Mouse (Mus musculus) left cerebral cortex, adult 9 months (tissue): ENCODE measurements at regions not wholly inside any gene's neighbourhood (a gene's known extent, or its start where the extent isn't known, plus 50 kb on each side); places are given as distances from the start of the nearest gene placed in this dataset.
A peak's percentile ranks its signal among the peaks of the same experiment; 100 is the strongest.

Source experiments
- DNase-seq, 2 experiments: peaks; one replicate each; pipeline ENCODE4 v3.0.0; 2022; ENCODE audit warnings: low spot score in 2 of 2

GRCm38 (mm10) chr6:50922235-50922634 is 268.0 kb upstream of the Npvf start:
- peak in 1 of 2 experiments; percentile 42 for DNase-seq

GRCm38 (mm10) chr6:50924571-50924970 is 270.3 kb upstream of the Npvf start:
- DNase-seq: no peak

- no peak for DNase-seq
Measured at GRCm38 (mm10) chr6:50924998-50925397, 270.8 kb upstream of the Npvf start.

GRCm38 (mm10) chr6:50926313-50926712 is 272.1 kb upstream of the Npvf start:
- DNase-seq: no peak

GRCm38 (mm10) chr6:50929503-50929902 is 275.3 kb upstream of the Npvf start:
- no peak for DNase-seq

GRCm38 (mm10) chr6:50933510-50933909 is 279.3 kb upstream of the Npvf start:
- DNase-seq: no peak

- DNase-seq: peak; percentile 18 to 22
Measured at GRCm38 (mm10) chr6:50934245-50934644, 280.0 kb upstream of the Npvf start.

- no peak for DNase-seq
Measured at GRCm38 (mm10) chr6:50936306-50936705, 282.1 kb upstream of the Npvf start.

- peak in 1 of 2 experiments; percentile 78 for DNase-seq
Measured at GRCm38 (mm10) chr6:50937094-50937493, 282.9 kb upstream of the Npvf start.

GRCm38 (mm10) chr6:50938879-50939278 is 284.6 kb upstream of the Npvf start:
- DNase-seq: no peak

GRCm38 (mm10) chr6:50939440-50939839 is 285.2 kb upstream of the Npvf start:
- DNase-seq: no peak

- DNase-seq: no peak
Measured at GRCm38 (mm10) chr6:50940118-50940517, 285.9 kb upstream of the Npvf start.

GRCm38 (mm10) chr6:50940641-50941398 is 286.6 kb upstream of the Npvf start:
- DNase-seq: no peak

GRCm38 (mm10) chr6:50942696-50943095 is 288.5 kb upstream of the Npvf start:
- no peak for DNase-seq

GRCm38 (mm10) chr6:50948061-50948460 is 293.8 kb upstream of the Npvf start:
- DNase-seq: no peak

GRCm38 (mm10) chr6:50949361-50949760 is 295.1 kb upstream of the Npvf start:
- DNase-seq: no peak

GRCm38 (mm10) chr6:50949883-50950583 is 295.8 kb upstream of the Npvf start:
- no peak for DNase-seq

- DNase-seq: no peak
Measured at GRCm38 (mm10) chr6:50957328-50957900, 303.2 kb upstream of the Npvf start.

- DNase-seq: no peak
Measured at GRCm38 (mm10) chr6:50960341-50960740, 306.1 kb upstream of the Npvf start.

- DNase-seq: no peak
Measured at GRCm38 (mm10) chr6:50961592-50961991, 307.4 kb upstream of the Npvf start.

- DNase-seq: no peak
Measured at GRCm38 (mm10) chr6:50968546-50968945, 314.3 kb upstream of the Npvf start.

- DNase-seq: no peak
Measured at GRCm38 (mm10) chr6:50969341-50969740, 315.1 kb upstream of the Npvf start.

GRCm38 (mm10) chr6:50969997-50970396 is 315.8 kb upstream of the Npvf start:
- DNase-seq: no peak
